Mouse (Mus musculus) kidney, postnatal 0 days (tissue): Measurements from ENCODE around the gene Gm12216. TPM values are rescaled to one million over a fixed set of nuclear protein-coding genes. Genes with fewer than 3 reads are reported as not detected.

ENCODE experiments used
- ATAC-seq: fragments of 200-750 bp; cut with Nextera tagmentation; replicated peaks from 2 replicates; pipeline ENCODE4 v1.8.0; 2017; ENCODE audit warnings: low read depth, moderate number of reproducible peaks, moderate TSS enrichment, moderate library complexity; ENCODE audit not compliant: low FRiP score
- DNase-seq: peaks from one replicate; pipeline ENCODE4 v3.0.0-alpha.2; 2016; ENCODE audit warnings: low spot score
- H3K27ac ChIP-seq: fragments of 300-500 bp; sonication (generic); 2 replicates; pipeline ENCODE4 v1.5.1; 2014; ENCODE audit warnings: mild to moderate bottlenecking
- H3K27me3 ChIP-seq: fragments of 300-500 bp; sonication (generic); 2 replicates; pipeline ENCODE4 v1.6.1; 2014; ENCODE audit warnings: low read length, mixed read lengths; ENCODE audit not compliant: insufficient read depth
- H3K36me3 ChIP-seq: fragments of 300-500 bp; sonication (generic); 2 replicates; pipeline ENCODE4 v1.6.1; 2014; ENCODE audit warnings: low read length, mixed read lengths; ENCODE audit not compliant: insufficient read depth
- H3K4me1 ChIP-seq: fragments of 300-500 bp; sonication (generic); replicated peaks from 2 replicates; pipeline ENCODE4 v1.6.1; 2014; ENCODE audit warnings: antibody characterized with exemption, low read length, mixed read lengths; ENCODE audit not compliant: insufficient read depth
- H3K4me2 ChIP-seq: fragments of 300-500 bp; sonication (generic); 2 replicates; pipeline ENCODE4 v1.6.1; 2014; ENCODE audit warnings: mild to moderate bottlenecking, low read length, moderate library complexity, mixed read lengths
- H3K4me3 ChIP-seq: fragments of 300-500 bp; sonication (generic); replicated peaks from 2 replicates; pipeline ENCODE4 v1.5.1; 2014; ENCODE audit warnings: low read depth, low read length
- H3K9ac ChIP-seq: fragments of 300-500 bp; sonication (generic); 2 replicates; pipeline ENCODE4 v1.6.1; 2014; ENCODE audit warnings: low read depth, low read length
- H3K9me3 ChIP-seq: fragments of 300-500 bp; sonication (generic); replicated peaks from 2 replicates; pipeline ENCODE4 v1.6.1; 2016; ENCODE audit warnings: low read length, inconsistent platforms, mixed read lengths
- CTCF ChIP-seq: IDR thresholded peaks from 2 replicates; pipeline ENCODE4 v1.5.1; 2016; ENCODE audit warnings: antibody characterized with exemption, low read depth, mild to moderate bottlenecking, moderate library complexity
- whole genome bisulfite sequencing: fragments of 180-500 bp; shearing (Covaris S2); extraction: QIAGEN DNeasy Blood & Tissue Kit; methylation state at CpG from one replicate; pipeline ENCODE4 v1.1.7; 2014; 5-methylcytosine and 5-hydroxymethylcytosine counted together
- polyA plus RNA-seq: library from polyadenylated mRNA; unstranded; fragments of >200 nt; fragmentation: Nextera tagmentation; extraction: Ambion mirVana; gene quantifications from 2 replicates; pipeline ENCODE4 v1.2.1, GENCODE M21; 2015

The Gm12216 gene
- polyA plus RNA-seq, 1 experiment from 2014 or later: 2.3 TPM

DNA sequence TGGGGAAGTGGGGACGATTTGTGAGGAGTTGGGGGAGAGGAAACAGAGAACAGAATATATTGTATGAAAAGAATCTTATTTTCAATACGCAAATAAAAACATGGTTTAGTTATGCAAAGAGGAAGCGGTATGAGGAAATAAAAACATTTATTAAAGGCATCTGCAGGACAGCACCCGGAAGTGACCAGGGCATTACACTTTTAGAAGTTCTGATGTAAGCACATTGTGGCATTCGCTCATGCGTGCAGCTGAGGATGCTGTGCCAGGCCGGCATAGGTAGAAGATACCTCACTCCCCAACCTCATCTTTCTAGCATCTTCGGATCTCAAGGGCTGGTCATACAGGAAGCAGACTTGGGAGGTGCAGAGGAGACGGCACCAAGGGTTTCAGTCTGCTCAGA, 75.8 kb downstream of the Gm12216 start:
- H3K4me2 ChIP-seq: no peak overlapping the region
- TF ChIP-seq CTCF: no peak
- no peak for ATAC-seq

DNA sequence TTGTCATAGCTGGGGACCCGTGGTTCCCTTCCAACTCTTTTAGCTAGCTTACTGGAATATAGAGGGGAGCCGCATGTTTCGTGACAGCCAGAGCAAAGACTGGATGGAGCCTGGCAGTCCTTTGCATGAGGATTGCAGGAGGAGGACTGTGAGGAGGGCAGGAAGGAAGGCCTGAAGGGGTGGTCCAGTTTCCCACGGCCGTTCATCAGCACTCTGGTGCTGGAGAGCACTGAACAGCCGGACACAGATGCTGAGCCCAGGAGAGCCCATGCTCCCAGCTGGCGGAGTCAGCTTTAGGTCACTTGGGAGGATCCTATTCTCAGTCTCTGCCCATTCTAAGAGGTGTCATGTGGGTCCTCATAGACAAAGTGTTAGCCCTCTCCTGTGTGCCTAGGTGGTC, 77.1 kb downstream of the Gm12216 start:
- Histone ChIP-seq H3K4me1 (0 out of 2 replicates have a peak, but pooled peaks cover 5% of the 10 kb centered on the region), H3K27ac (no peak overlapping the region), H3K27me3 (no peaks in the 10 kb centered on the region), H3K9ac (no peak overlapping the region), H3K4me3 (no peak overlapping the region), H3K36me3 (0 out of 2 replicates have a peak, but pooled peaks cover 1% of the 10 kb centered on the region), H3K4me2 (no peak overlapping the region), H3K9me3 (no peaks in the 10 kb centered on the region)
- no peak for TF ChIP-seq CTCF
- ATAC-seq (no peak), DNase-seq (no peak)
- 69% methylated on average over 7 of the region's 7 CpGs for WGBS

More for the DNA sequence above, 75.8 kb downstream of the Gm12216 start:
- WGBS: 71% methylated on average over 9 of the region's 9 CpGs
- Histone ChIP-seq H3K4me1 (0 out of 2 replicates have a peak, but pooled peaks cover 5% of the 10 kb centered on the region), H3K4me3 (no peak overlapping the region), H3K36me3 (no peaks in the 10 kb centered on the region), H3K9me3 (no peaks in the 10 kb centered on the region), H3K27ac (no peak overlapping the region), H3K9ac (no peak overlapping the region), H3K27me3 (no peaks in the 10 kb centered on the region)
- no peak for DNase-seq

DNA sequence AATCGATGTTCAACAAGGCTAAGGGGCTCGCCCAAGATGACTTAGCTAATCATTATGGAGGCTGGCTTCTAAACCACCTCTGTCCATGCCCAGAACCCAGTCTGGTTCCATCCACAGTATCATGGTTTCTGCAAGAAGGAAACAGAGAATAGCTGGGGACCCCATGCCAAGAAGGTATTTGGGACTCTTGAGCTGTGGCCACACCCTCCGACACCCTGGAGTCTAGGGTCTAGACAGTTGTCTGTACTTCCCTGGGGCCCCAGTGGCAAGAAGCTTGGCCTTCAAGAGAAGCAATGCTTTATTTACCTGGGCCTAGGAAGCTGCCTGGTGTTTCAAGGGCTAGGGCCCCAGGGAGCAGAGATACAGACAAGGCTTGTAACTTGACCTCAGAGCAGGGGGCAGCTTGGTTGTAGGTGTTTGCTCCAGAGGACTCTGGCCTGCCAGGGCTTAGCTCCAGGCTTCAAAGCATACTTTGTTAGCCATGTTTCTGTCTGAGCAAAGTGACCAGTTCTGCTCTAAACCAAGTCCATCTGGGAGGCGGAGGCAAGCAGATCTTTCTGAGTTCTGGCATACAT, 77.8 kb downstream of the Gm12216 start:
- Histone ChIP-seq H3K27ac (no peak overlapping the region), H3K4me2 (no peak overlapping the region), H3K9me3 (no peaks in the 10 kb centered on the region), H3K27me3 (no peaks in the 10 kb centered on the region), H3K36me3 (peaks cover 4% of the 10 kb centered on the region; the same call in 1 of the 2 replicates), H3K4me1 (0 out of 2 replicates have a peak, but pooled peaks cover 5% of the 10 kb centered on the region), H3K9ac (no peak overlapping the region), H3K4me3 (no peak overlapping the region)
- DNase-seq (no peak), ATAC-seq (no peak)
- TF ChIP-seq CTCF: no peak
- WGBS: 87% methylated on average over 4 of the region's 4 CpGs

DNA sequence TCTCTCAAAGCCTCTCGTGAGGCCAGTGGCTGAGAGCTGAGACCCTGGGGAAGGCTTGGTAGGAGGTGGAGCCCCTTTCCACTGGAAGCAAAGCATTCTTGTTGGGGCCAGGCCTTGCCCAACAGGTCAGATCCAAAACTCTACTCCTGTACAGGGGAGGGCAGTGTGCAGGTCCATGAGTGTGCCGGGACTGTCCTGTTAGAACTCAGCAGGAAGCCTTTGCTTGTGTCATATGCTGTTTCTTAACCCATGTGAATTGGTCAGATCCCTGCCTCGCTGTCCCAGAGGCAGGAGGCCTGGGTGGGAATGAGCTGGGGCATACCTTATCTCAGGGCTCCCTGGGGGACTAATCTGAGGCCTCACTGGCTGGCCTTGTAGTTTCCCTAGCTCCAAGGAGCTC, 78.8 kb downstream of the Gm12216 start:
- WGBS: 68% methylated on average over 3 of the region's 3 CpGs
- TF ChIP-seq CTCF: no peak
- H3K4me3 ChIP-seq: no peak overlapping the region
- H3K4me1 ChIP-seq: 0 out of 2 replicates have a peak, but pooled peaks cover 5% of the 10 kb centered on the region
- peaks cover 13% of the 10 kb centered on the region for H3K36me3 ChIP-seq
- H3K9ac ChIP-seq: no peak overlapping the region
- no peak overlapping the region for H3K4me2 ChIP-seq
- ATAC-seq: no peak
- H3K27me3 ChIP-seq: no peaks in the 10 kb centered on the region
- H3K9me3 ChIP-seq: no peaks in the 10 kb centered on the region
- no peak overlapping the region for H3K27ac ChIP-seq
- DNase-seq: no peak

GRCm38 (mm10) chr11:53779808-53780207, 79.2 kb downstream of the Gm12216 start:
- Histone ChIP-seq H3K4me3 (no peak overlapping the region), H3K27me3 (no peaks in the 10 kb centered on the region), H3K4me2 (no peak overlapping the region), H3K9ac (no peak overlapping the region), H3K36me3 (peaks cover 15% of the 10 kb centered on the region), H3K27ac (no peak overlapping the region), H3K4me1 (0 out of 2 replicates have a peak, but pooled peaks cover 5% of the 10 kb centered on the region), H3K9me3 (no peaks in the 10 kb centered on the region)
- TF ChIP-seq CTCF: no peak
- DNase-seq: no peak
- WGBS: 72% methylated on average over 2 of the region's 2 CpGs
- no peak for ATAC-seq

- Histone ChIP-seq H3K4me3 (no peak overlapping the region), H3K27ac (no peak overlapping the region), H3K4me1 (no peaks in the 10 kb centered on the region), H3K9me3 (no peaks in the 10 kb centered on the region), H3K9ac (no peak overlapping the region), H3K36me3 (peaks cover 20% of the 10 kb centered on the region), H3K27me3 (no peaks in the 10 kb centered on the region), H3K4me2 (no peak overlapping the region)
- TF ChIP-seq CTCF: no peak
- WGBS: 75% methylated on average over 5 of the region's 5 CpGs
- ATAC-seq (no peak), DNase-seq (no peak)
Observed at GRCm38 (mm10) chr11:53778455-53778854, 80.6 kb downstream of the Gm12216 start.

GRCm38 (mm10) chr11:53777736-53778135, 81.3 kb downstream of the Gm12216 start:
- Histone ChIP-seq H3K27me3 (no peaks in the 10 kb centered on the region), H3K36me3 (peaks cover 20% of the 10 kb centered on the region), H3K27ac (no peak overlapping the region), H3K4me3 (no peak overlapping the region), H3K4me1 (no peaks in the 10 kb centered on the region), H3K4me2 (no peak overlapping the region), H3K9me3 (no peaks in the 10 kb centered on the region), H3K9ac (no peak overlapping the region)
- no peak for ATAC-seq
- DNase-seq: no peak
- WGBS: 66% methylated on average over 5 of the region's 5 CpGs
- no peak for TF ChIP-seq CTCF
